Mouse (Mus musculus) forebrain, embryonic 16.5 days (tissue): ENCODE data around the gene Gpr35. TPM values are rescaled to one million over a fixed set of nuclear protein-coding genes. Genes with fewer than 3 reads are reported as not detected.
A peak's percentile ranks its signal among the peaks of the same experiment; 100 is the strongest.

Experiments used
- ATAC-seq: fragments of 200-750 bp; cut with Nextera tagmentation; 2 replicates; pipeline ENCODE4 v1.8.0; 2017; ENCODE audit warnings: mild to moderate bottlenecking, moderate library complexity
- H3K27ac ChIP-seq: fragments of 300-500 bp; sonication (generic); 2 replicates; pipeline ENCODE4 v1.5.1; 2014; ENCODE audit warnings: low read length, control low read depth
- H3K27me3 ChIP-seq: fragments of 300-500 bp; sonication (generic); replicated peaks from 2 replicates; pipeline ENCODE4 v1.6.1; 2014; ENCODE audit warnings: low read length; ENCODE audit not compliant: control insufficient read depth, insufficient read depth
- H3K36me3 ChIP-seq: fragments of 300-500 bp; sonication (generic); 2 replicates; pipeline ENCODE4 v1.6.1; 2014; ENCODE audit not compliant: control insufficient read depth, insufficient read depth
- H3K4me1 ChIP-seq: fragments of 300-500 bp; sonication (generic); replicated peaks from 2 replicates; pipeline ENCODE4 v1.6.1; 2014; ENCODE audit warnings: low read length; ENCODE audit not compliant: control insufficient read depth, insufficient read depth
- H3K4me2 ChIP-seq: fragments of 300-500 bp; sonication (generic); 2 replicates; pipeline ENCODE4 v1.6.1; 2014; ENCODE audit warnings: mild to moderate bottlenecking, low read length, control low read depth
- H3K4me3 ChIP-seq: fragments of 300-500 bp; sonication (generic); replicated peaks from 2 replicates; pipeline ENCODE4 v1.5.1; 2014; ENCODE audit warnings: mild to moderate bottlenecking, low read length, control low read depth
- H3K9ac ChIP-seq: fragments of 300-500 bp; sonication (generic); replicated peaks from 2 replicates; pipeline ENCODE4 v1.6.1; 2014; ENCODE audit warnings: low read depth, low read length, control low read depth
- H3K9me3 ChIP-seq: fragments of 300-500 bp; sonication (generic); 2 replicates; pipeline ENCODE4 v1.6.1; 2016; ENCODE audit warnings: low read length; ENCODE audit not compliant: control insufficient read depth
- WGBS: fragments of 180-500 bp; shearing (Covaris S2); extraction: QIAGEN DNeasy Blood & Tissue Kit; methylation state at CpG from one replicate; pipeline ENCODE4 v1.1.7; 2014; 5-methylcytosine and 5-hydroxymethylcytosine counted together
- polyA plus RNA-seq: library from polyadenylated mRNA; unstranded; fragments of >200 nt; fragmentation: Nextera tagmentation; extraction: Ambion mirVana; gene quantifications from 2 replicates; pipeline ENCODE4 v1.2.1, GENCODE M21; 2015

Gpr35 gene
- polyA plus RNA-seq, 1 experiment from 2014 or later = 0.35 TPM

- no peaks in the 10 kb centered on the region for H3K9me3 ChIP-seq
- peak within 1 kb of the TSS; percentile 73 for H3K4me2 ChIP-seq
- ATAC-seq = peak; percentile 85
- H3K36me3 ChIP-seq = peaks cover 4% of the 10 kb centered on the region
- peaks cover 34% of the 10 kb centered on the region for H3K4me1 ChIP-seq
- no peaks in the 10 kb centered on the region for H3K27me3 ChIP-seq
- H3K9ac ChIP-seq = peak within 1 kb of the TSS; percentile 94
- under 1% methylated on average over 47 of the region's 57 CpGs for WGBS
- H3K4me3 ChIP-seq = peak within 1 kb of the TSS; percentile 80
- H3K27ac ChIP-seq = peak within 1 kb of the TSS; percentile 91
Observed at GRCm38 (mm10) chr1:92910239-92910885, 40.3 kb upstream of the Gpr35 start, which contains the start of gene Rnpepl1. Gene Rnpepl1, plus strand, starts transcription at chr1:92910783.

- no peaks in the 10 kb centered on the region for H3K9me3 ChIP-seq
- peak overlapping the region; percentile 91 for H3K27ac ChIP-seq
- H3K27me3 ChIP-seq = no peaks in the 10 kb centered on the region
- H3K4me2 ChIP-seq = peak overlapping the region; percentile 73
- H3K9ac ChIP-seq = peak overlapping the region; percentile 94
- peaks cover 34% of the 10 kb centered on the region for H3K4me1 ChIP-seq
- H3K36me3 ChIP-seq = peaks cover 9% of the 10 kb centered on the region
- WGBS = under 1% methylated on average over 58 of the region's 85 CpGs
- peak; percentile 45 for ATAC-seq
- H3K4me3 ChIP-seq = peak overlapping the region; percentile 80
Observed at GRCm38 (mm10) chr1:92910925-92911720, 39.5 kb upstream of the Gpr35 start.

DNA sequence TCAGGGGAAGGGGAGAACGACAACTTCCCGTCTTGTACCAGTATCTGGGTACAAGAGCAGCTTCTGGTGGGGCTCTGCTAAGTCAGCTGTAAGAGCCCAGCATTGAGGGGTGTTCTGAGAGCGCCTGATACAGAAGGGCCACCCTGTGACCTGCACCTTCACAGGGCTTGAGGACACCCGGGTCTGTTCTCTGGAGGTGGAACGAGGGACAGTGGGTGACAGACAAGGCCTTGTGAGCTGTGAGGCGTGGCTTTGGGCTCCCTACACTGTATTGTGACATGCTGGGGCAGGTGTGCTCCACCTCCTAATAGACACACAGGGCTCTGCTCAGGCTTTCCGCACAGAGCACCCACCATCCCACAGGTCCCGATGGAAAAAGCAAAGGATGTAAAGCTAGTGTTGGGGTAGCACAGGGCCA is 38.9 kb upstream of the Gpr35 start:
- ATAC-seq = no peak
- H3K4me1 ChIP-seq = peaks cover 31% of the 10 kb centered on the region
- peak overlapping the region; percentile 94 for H3K9ac ChIP-seq
- peak overlapping the region; percentile 73 for H3K4me2 ChIP-seq
- peaks cover 13% of the 10 kb centered on the region for H3K36me3 ChIP-seq
- no peaks in the 10 kb centered on the region for H3K9me3 ChIP-seq
- no peaks in the 10 kb centered on the region for H3K27me3 ChIP-seq
- 40% methylated on average over 8 of the region's 8 CpGs for WGBS
- H3K27ac ChIP-seq = peak overlapping the region; percentile 91
- peak overlapping the region; percentile 80 for H3K4me3 ChIP-seq

DNA sequence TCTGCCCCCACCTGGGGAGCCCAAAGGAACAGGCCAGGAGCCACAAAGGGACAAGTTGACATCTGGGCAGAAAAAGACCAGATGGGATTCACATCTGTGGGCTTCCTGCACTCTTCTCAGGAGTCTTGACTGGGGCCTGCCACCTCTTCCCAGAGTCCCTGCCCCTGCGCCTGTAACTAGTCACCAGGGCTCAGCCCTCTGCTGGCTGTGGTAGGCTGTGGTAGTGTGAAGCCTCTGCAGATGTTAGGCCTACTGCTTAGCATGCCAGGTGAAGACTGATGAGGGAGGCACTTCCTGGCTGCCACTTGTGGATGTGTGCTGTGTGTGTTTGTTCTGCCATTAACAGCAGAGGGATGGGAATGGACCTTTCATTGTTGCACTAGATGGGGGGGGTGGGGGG is 38.4 kb upstream of the Gpr35 start:
- no peak overlapping the region for H3K27ac ChIP-seq
- peaks cover 18% of the 10 kb centered on the region for H3K36me3 ChIP-seq
- peak overlapping the region; percentile 80 for H3K4me3 ChIP-seq
- no peaks in the 10 kb centered on the region for H3K27me3 ChIP-seq
- no peaks in the 10 kb centered on the region for H3K9me3 ChIP-seq
- peaks cover 30% of the 10 kb centered on the region for H3K4me1 ChIP-seq
- 50% methylated on average over 1 of the region's 1 CpGs for WGBS
- no peak for ATAC-seq
- H3K4me2 ChIP-seq = peak overlapping the region; percentile 73
- H3K9ac ChIP-seq = peak overlapping the region; percentile 94

GRCm38 (mm10) chr1:92914239-92914638 is 36.4 kb upstream of the Gpr35 start:
- WGBS = 80% methylated on average over 4 of the region's 4 CpGs
- H3K36me3 ChIP-seq = peaks cover 35% of the 10 kb centered on the region
- peaks cover 25% of the 10 kb centered on the region for H3K4me1 ChIP-seq
- H3K9me3 ChIP-seq = no peaks in the 10 kb centered on the region
- no peak overlapping the region for H3K9ac ChIP-seq
- no peaks in the 10 kb centered on the region for H3K27me3 ChIP-seq
- H3K4me2 ChIP-seq = no peak overlapping the region
- no peak overlapping the region for H3K27ac ChIP-seq
- H3K4me3 ChIP-seq = no peak overlapping the region
- ATAC-seq = no peak

DNA sequence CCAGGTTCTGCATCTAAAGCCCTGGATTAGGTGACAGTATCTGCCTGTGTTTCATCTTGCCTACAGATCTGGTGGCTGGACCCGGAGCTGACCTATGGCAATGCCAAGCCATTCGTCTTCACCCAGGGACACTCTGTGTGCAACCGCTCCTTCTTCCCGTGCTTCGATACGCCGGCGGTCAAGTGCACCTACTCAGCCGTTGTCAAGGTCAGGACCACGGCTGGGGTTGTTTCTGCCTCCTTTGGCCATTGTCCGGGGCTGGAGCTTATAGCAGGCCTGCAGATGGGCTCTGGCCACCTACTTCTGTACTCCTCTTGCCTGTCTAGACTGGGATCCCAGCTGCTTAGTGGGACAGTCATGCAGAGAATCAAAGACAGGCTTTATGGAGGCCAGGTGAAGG is 35.7 kb upstream of the Gpr35 start:
- H3K9ac ChIP-seq = no peak overlapping the region
- WGBS = 92% methylated on average over 11 of the region's 11 CpGs
- H3K9me3 ChIP-seq = no peaks in the 10 kb centered on the region
- H3K4me1 ChIP-seq = peaks cover 20% of the 10 kb centered on the region
- no peak for ATAC-seq
- no peak overlapping the region for H3K4me2 ChIP-seq
- H3K27ac ChIP-seq = no peak overlapping the region
- no peaks in the 10 kb centered on the region for H3K27me3 ChIP-seq
- H3K4me3 ChIP-seq = no peak overlapping the region
- H3K36me3 ChIP-seq = peaks cover 42% of the 10 kb centered on the region

GRCm38 (mm10) chr1:92916725-92917124 is 33.9 kb upstream of the Gpr35 start:
- peaks cover 15% of the 10 kb centered on the region for H3K4me1 ChIP-seq
- no peaks in the 10 kb centered on the region for H3K27me3 ChIP-seq
- no peak overlapping the region for H3K4me2 ChIP-seq
- no peak overlapping the region for H3K27ac ChIP-seq
- H3K4me3 ChIP-seq = no peak overlapping the region
- no peak for ATAC-seq
- H3K9me3 ChIP-seq = no peaks in the 10 kb centered on the region
- peaks cover 51% of the 10 kb centered on the region for H3K36me3 ChIP-seq
- H3K9ac ChIP-seq = no peak overlapping the region
- 96% methylated on average over 9 of the region's 9 CpGs for WGBS

DNA sequence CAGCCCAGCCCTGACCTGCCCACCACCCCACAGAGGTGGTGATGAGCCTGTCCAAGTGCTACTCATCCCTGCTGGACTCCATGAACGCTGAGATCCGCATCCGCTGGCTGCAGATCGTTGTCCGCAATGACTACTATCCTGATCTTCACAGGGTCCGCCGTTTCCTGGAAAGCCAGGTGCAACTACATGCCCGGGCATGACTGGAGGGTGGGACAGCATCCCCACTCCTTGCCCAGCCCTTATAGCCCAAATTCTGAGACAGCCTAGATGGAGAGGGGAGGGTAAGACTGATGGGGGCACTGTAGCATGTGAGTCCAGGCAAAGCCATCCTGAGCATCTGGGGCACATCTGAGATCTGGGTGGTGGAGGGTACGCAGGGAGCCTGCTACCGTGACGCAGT is 31.5 kb upstream of the Gpr35 start:
- no peak overlapping the region for H3K4me3 ChIP-seq
- H3K9me3 ChIP-seq = no peaks in the 10 kb centered on the region
- H3K27me3 ChIP-seq = no peaks in the 10 kb centered on the region
- no peaks in the 10 kb centered on the region for H3K4me1 ChIP-seq
- no peak for ATAC-seq
- H3K4me2 ChIP-seq = no peak overlapping the region
- H3K9ac ChIP-seq = no peak overlapping the region
- WGBS = 97% methylated on average over 11 of the region's 11 CpGs
- no peak overlapping the region for H3K27ac ChIP-seq
- H3K36me3 ChIP-seq = peaks cover 51% of the 10 kb centered on the region

DNA sequence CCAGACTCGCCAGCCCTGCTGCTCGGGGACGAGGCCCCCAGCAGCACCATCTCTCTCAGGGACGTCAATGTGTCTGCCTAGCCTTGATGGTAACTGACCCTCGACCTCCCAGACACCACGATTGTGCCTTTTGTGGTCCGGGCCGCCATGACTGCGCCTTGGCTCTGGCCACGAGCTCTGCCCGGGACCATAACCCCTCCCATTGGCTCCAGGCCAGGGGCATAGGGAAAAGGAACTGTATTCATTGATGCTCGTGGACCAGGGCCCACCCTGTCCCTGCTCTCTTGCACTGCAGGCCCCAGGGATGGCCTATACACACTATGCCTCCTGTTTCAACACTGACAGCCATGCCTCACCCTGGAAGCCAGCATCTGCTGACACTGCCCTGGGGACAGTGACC is 30.9 kb upstream of the Gpr35 start:
- Histone ChIP-seq H3K4me3 (no peak overlapping the region), H3K27me3 (no peaks in the 10 kb centered on the region), H3K36me3 (peaks cover 51% of the 10 kb centered on the region), H3K4me1 (no peaks in the 10 kb centered on the region), H3K27ac (no peak overlapping the region), H3K9ac (no peak overlapping the region), H3K4me2 (no peak overlapping the region), H3K9me3 (no peaks in the 10 kb centered on the region)
- WGBS = 65% methylated on average over 12 of the region's 12 CpGs
- no peak for ATAC-seq
